Mouse (Mus musculus): ENCODE results near the gene Baiap2l1.

DNA sequence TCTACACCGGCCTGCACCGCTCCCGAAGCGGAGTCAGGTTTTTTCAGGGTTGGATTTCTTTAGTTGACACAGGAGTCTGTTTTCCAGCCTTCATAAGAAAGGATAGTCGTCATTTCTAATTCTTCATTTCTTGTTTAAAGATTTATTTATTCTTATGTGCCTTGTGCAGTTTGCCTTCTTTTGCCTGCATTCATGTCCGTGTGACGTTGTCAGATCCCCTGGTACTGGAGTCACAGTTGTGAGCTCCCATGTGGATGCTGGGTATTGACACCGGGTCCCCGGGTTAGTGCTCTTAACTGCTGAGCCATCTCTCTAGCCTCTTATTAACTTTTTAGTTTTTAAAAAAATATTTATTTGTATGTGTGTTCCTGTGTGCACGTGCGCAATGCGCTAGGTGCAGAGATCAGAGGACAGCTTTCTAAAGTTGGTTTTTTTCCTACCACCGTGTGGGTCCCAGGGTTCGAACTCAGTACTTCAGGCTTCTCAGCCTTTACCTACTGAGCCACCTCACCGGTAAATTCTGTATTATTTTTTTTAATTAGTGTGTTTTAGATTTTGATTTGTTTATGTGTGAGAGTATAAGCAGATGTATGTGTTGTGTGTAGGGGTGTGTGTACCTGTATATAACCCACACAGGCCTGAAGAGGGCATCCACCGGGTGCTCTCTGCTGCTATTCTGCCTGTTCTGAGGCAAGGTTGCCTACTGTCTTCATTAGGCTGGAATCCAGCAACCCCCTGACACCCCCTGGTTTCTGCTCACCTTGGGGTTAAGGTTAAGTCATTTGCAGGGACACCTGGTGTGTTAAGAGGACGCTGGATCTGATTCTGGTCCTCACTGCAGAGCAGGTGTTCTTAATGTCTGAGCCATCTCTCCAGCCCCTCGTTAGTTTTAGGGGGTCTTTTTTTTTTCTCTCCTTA is 133.8 kb downstream of the Baiap2l1 start:
- TF ChIP-seq POLR2A (IDR thresholded peaks at IDR 0.05; ENCODE audit: insufficient read depth, low read depth, low read length) (no peak), CTCF (IDR thresholded peaks at IDR 0.05; ENCODE audit: insufficient read depth, low read depth, low read length) (no peak)

Measured in olfactory bulb, adult 2 months (tissue).